ENCODE assay signal across 15 mouse cellular contexts in genomic region chr10:109718390-109718789, GRCm38 (mm10).
"Had no signal": no experiment of that assay in that cellular context is flagged by ENCODE, and none has a peak within 500 bp of the region (broad histone marks: within the 10 kb centered on the region; RNA-seq: fewer than 3 reads in every experiment).

No protein-coding gene starts in this region.

- H3K27me3 ChIP-seq: limb, embryonic 12.5 days; liver, embryonic 13.5 days; lung, embryonic 15.5 days; midbrain, embryonic 13.5 days; stomach, embryonic 15.5 days had no signal

- H3K36me3 ChIP-seq: limb, embryonic 12.5 days; liver, embryonic 13.5 days; lung, embryonic 15.5 days; stomach, embryonic 15.5 days had no signal

- DNase-seq: kidney, postnatal 10 days; kidney, postnatal 4 days; liver; liver, embryonic 13.5 days; liver, postnatal 0 days; lung, postnatal 14 days; right cerebral cortex, postnatal 14 days; thymus, adult 2 months; thymus, postnatal 25 days had no signal

- H3K4me3 ChIP-seq: layer of hippocampus, adult 2 months; limb, embryonic 12.5 days; liver, embryonic 13.5 days; lung, embryonic 15.5 days; midbrain, embryonic 13.5 days; stomach, embryonic 15.5 days had no signal

- H3K4me1 ChIP-seq: limb, embryonic 12.5 days; liver, embryonic 13.5 days; lung, embryonic 15.5 days; midbrain, embryonic 13.5 days; stomach, embryonic 15.5 days had no signal

- ATAC-seq: liver, postnatal 0 days; midbrain, embryonic 13.5 days had no signal

- H3K27ac ChIP-seq: layer of hippocampus, adult 2 months; limb, embryonic 12.5 days; liver, embryonic 13.5 days; lung, embryonic 15.5 days; macrophage; midbrain, embryonic 13.5 days; stomach, embryonic 15.5 days had no signal

- H3K4me2 ChIP-seq: limb, embryonic 12.5 days; liver, embryonic 13.5 days; lung, embryonic 15.5 days; midbrain, embryonic 13.5 days; stomach, embryonic 15.5 days had no signal

- H3K9ac ChIP-seq: limb, embryonic 12.5 days; liver, embryonic 13.5 days; liver, postnatal 0 days; lung, embryonic 15.5 days; midbrain, embryonic 13.5 days; stomach, embryonic 15.5 days had no signal

- H3K9me3 ChIP-seq: limb, embryonic 12.5 days; liver, embryonic 13.5 days; lung, embryonic 15.5 days; midbrain, embryonic 13.5 days; stomach, embryonic 15.5 days had no signal
